Mouse (Mus musculus) retina, postnatal 1 day (tissue): ENCODE results near the gene Pttg1.
A peak's percentile ranks its signal among the peaks of the same experiment; 100 is the strongest.

Experiments
- DNase-seq: peaks from one replicate; pipeline ENCODE4 v3.0.0-alpha.2; 2012

Pttg1 gene

GRCm38 (mm10) chr11:43425824-43426413, at the start of gene Pttg1:
Gene Pttg1 (minus strand): TSS chr11:43426251.
- DNase-seq, result peak; percentile 91

DNA sequence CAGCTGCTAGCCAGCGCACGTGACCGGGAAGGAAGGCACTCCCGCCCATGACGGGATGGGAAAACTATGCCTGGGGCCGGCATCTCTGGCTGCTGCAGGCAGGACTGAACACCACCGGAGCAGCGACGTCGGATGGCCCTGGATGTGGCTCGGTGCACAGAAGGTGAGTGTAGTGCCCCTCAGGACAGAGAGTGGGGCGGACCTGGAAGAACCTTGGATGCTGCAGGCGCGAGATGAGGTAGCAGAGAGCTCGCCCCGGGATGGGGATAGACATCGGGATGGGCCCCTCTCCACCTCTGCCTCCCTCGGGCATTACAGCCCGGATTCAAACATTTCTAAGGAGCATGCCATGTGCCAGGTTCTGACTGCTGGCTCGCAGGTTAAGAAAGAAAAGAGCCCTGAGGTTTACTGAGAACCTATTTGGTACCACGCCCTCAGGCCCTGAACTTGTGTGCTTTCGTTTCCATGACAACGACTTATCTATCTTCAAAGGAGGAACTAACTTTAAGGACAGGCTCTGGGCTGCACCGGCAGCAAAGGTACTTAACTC, 48.2 kb upstream of the Pttg1 start, which contains the start of gene C1qtnf2:
Gene C1qtnf2, plus strand, starts transcription at position 52 of the 550 bp plus-strand sequence.
- DNase-seq, result peak; percentile 52

GRCm38 (mm10) chr11:43473635-43474224, 47.7 kb upstream of the Pttg1 start:
- no peak for DNase-seq

DNA sequence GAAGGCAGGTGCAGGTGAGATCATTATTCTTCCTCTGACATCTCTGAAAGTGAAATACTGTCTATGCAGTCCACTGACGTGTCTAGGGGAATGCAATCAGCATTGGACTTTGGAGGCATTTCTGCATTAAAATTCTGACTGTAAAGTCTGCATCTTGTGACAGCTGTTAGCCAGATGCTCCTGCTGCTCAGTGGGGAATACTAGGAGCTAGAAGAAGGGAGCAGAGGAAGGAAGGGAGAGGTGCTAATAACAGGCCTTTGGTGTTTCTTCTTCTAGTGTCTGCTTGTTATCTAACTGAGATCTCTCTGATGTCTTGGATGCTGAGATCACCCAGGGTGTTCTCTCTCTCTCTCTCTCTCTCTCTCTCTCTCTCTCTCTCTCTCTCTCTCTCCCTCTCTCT, 47.1 kb upstream of the Pttg1 start:
- DNase-seq, result no peak

GRCm38 (mm10) chr11:43470881-43471820, 45.1 kb upstream of the Pttg1 start:
- peak; percentile 27 for DNase-seq

GRCm38 (mm10) chr11:43470118-43470517, 44.1 kb upstream of the Pttg1 start:
- no peak for DNase-seq

- no peak for DNase-seq
Observed at GRCm38 (mm10) chr11:43463204-43463603, 37.2 kb upstream of the Pttg1 start.

GRCm38 (mm10) chr11:43452266-43452665, 26.2 kb upstream of the Pttg1 start:
- no peak for DNase-seq

GRCm38 (mm10) chr11:43451322-43451721, 25.3 kb upstream of the Pttg1 start:
- no peak for DNase-seq

- no peak for DNase-seq
Observed at GRCm38 (mm10) chr11:43449916-43450315, 23.9 kb upstream of the Pttg1 start.

GRCm38 (mm10) chr11:43443183-43443582, 17.1 kb upstream of the Pttg1 start:
- no peak for DNase-seq

DNA sequence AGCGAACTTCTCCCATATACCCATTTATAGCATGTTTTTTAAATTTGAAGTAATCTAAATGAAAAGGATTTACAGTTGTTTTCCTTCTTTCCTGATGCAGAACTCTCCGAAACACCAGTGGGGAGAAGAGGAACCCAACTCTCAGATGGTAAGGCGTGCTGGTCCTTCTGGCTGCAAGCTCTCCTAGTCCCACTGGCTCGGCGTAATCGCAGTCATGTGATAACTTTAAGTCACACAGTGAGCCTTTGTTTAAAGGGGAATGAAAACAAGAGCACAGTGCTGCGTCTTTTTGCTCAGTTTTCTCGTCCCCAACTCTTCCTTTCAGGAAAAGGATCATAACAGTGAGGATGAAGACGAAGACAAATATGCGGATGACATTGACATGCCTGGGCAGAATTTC, 15.1 kb upstream of the Pttg1 start:
- no peak for DNase-seq

DNA sequence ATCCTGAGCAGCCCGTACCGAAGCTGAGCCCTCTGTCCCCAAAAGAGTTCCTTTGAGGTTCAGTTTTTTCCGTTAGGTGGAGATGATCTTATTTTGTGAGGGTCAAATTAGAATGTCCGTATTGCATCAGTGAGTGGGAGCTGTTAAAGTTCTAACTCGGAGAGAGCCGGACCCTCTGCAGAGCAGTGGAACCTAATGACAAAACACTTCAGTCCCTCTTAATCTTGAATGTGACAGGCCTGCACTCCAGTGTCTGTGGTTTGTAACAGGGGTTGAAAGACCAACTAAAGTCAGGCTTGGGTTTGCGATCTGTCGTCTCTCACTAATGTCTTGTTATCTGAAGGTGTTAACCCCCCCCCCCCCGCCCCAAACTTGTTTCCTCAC, 8.0 kb upstream of the Pttg1 start:
- DNase-seq, result no peak

- DNase-seq, result peak; percentile 91
Observed at GRCm38 (mm10) chr11:43433254-43434023, 7.4 kb upstream of the Pttg1 start, which contains the start of gene Slu7. Gene Slu7 (plus strand): TSS chr11:43433744.

DNA sequence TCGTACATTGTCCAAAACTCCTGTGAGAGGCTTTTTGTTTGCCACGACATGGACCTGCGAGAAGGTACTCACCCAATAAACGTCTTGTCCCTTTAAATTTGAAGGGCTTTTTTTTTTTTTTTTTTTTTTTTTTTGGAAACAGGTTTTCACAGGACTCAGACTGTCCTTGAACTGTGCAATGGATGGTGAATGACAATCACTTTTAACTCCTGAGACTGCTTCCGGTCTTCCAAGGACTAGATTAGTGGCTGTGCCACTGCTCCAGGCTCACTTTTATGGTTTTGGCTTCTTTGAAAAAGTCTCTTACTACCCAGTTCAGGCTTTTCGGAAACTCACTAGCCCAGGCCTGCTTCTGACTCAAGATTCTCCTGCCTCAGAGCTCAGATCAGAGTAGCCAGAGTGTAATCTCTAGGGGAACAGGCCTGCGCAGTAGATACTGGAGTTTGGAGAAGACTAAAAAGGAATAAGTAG, 398 bp upstream of the Pttg1 start:
- no peak for DNase-seq

DNA sequence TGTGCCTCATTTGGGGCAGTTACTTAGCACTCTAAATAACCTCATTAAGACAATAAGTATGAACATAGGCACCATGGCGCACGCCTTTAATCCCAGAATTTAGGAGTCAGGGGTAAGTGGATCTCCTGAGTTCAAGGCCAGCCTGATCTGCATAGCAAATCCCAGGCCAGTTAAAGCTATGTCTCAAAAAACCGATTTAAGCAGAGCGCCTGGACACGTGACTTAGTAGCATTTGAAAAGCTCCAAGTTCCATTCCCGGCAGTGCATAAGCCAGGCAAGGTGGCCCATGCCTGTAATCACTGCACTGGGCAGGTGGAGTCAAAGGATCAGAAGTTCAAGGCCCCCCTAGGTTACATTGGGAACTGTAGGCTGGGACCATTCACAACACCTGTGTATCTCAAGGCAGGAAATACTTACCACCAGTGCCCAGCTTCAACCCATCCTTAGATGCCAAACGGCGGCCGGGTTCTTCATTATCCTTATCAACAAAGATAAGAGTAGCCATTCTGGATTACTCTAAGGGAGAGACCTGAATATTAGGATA, 813 bp downstream of the Pttg1 start:
- no peak for DNase-seq

- no peak for DNase-seq
Observed at GRCm38 (mm10) chr11:43424386-43424785, 1.7 kb downstream of the Pttg1 start.

- peak; percentile 55 for DNase-seq
Observed at GRCm38 (mm10) chr11:43417201-43417600, 8.8 kb downstream of the Pttg1 start.

GRCm38 (mm10) chr11:43412771-43413451, 13.1 kb downstream of the Pttg1 start:
- DNase-seq, result peak; percentile 85

DNA sequence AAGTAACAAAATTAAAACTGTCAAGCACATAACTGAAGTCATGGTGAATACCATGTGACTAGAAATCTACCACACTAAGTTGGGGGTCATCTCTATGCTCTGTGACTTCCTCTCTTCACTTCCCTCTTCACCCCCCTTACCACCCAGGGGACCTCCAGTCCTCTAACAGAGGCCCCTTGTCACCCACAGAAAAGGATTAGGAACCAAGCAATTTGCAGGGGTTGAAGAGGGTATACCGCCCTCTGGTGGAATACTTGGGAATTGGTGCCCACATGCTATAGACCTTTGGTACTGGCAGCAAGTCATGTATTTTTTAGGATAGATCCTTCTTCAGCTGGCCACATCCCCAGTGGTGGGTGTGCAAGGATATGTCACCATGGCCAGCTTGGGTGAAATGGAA, 14.6 kb downstream of the Pttg1 start:
- DNase-seq, result peak; percentile 83

DNA sequence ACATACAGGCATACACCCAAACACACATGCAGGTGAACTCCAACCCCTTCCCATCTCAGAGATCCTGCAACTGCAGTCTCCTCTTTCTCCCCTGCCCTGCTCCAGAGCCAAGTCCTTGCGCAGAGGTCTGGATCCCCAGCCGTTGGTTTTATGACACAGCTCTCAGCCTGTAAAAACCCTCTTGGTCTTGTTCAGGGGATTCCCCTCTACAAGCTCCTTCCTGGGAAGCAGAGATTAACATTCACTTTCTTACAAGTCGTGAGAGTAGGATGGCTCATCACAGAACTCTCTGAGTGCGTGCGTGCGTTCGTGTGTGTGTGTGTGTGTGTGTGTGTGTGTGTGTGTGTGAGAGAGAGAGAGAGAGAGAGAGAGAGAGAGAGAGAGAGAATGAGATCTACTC, 15.8 kb downstream of the Pttg1 start:
- no peak for DNase-seq

- DNase-seq, result no peak
Observed at GRCm38 (mm10) chr11:43408888-43409287, 17.2 kb downstream of the Pttg1 start.
